ENCODE assay signal across 27 mouse cellular contexts in genomic region chr13:9702615-9703235, GRCm38 (mm10).
DNase-seq lines count a peak whose midpoint lies in the region; ATAC-seq lines count a peak whose summit lies in the region.
"Had no signal": no experiment of that assay in that cellular context is flagged by ENCODE, and none has a peak within 500 bp of the region (broad histone marks: within the 10 kb centered on the region; RNA-seq: fewer than 3 reads in every experiment).

No protein-coding gene starts in this region.

- H3K4me3 ChIP-seq in midbrain, embryonic 11.5 days (ENCODE audit: low read depth, low read length), result no peak overlapping the region
- no peak overlapping the region for H3K4me3 ChIP-seq in midbrain, embryonic 13.5 days (replicated peaks)
- H3K4me3 ChIP-seq in liver, embryonic 15.5 days (replicated peaks), result no peak overlapping the region
- H3K4me3 ChIP-seq: forebrain, embryonic 10.5 days; forebrain, embryonic 15.5 days; lung, embryonic 15.5 days had no signal

- H3K9me3 ChIP-seq in midbrain, embryonic 11.5 days (ENCODE audit: control insufficient read depth, low read length), result no peaks in the 10 kb centered on the region
- H3K9me3 ChIP-seq in midbrain, embryonic 13.5 days, result no peaks in the 10 kb centered on the region
- no peaks in the 10 kb centered on the region for H3K9me3 ChIP-seq in liver, embryonic 15.5 days (replicated peaks)
- H3K9me3 ChIP-seq: forebrain, embryonic 10.5 days; forebrain, embryonic 15.5 days; lung, embryonic 15.5 days had no signal

- no peak for ATAC-seq in midbrain, embryonic 11.5 days (ENCODE audit: low FRiP score)
- no peak for ATAC-seq in midbrain, embryonic 13.5 days
- ATAC-seq in liver, embryonic 15.5 days (ENCODE audit: insufficient read depth), result peak; percentile 81
- ATAC-seq: forebrain, embryonic 15.5 days; inflammation-experienced regulatory T-cells, adult 6 months; Patski had no signal

- H3K4me1 ChIP-seq in midbrain, embryonic 11.5 days (ENCODE audit: control insufficient read depth, insufficient read depth, low read length), result no peaks in the 10 kb centered on the region
- no peaks in the 10 kb centered on the region for H3K4me1 ChIP-seq in midbrain, embryonic 13.5 days (replicated peaks)
- H3K4me1 ChIP-seq in liver, embryonic 15.5 days (replicated peaks), result peaks cover 5% of the 10 kb centered on the region; the same call in 1 of the 2 replicates
- H3K4me1 ChIP-seq: forebrain, embryonic 10.5 days; forebrain, embryonic 15.5 days; lung, embryonic 15.5 days had no signal

- DNase-seq in heart, adult 11 months, result peak; percentile 86
- DNase-seq in heart, adult 9 months (ENCODE audit: low spot score in 2 of 2), result no peak
- peak; percentile 78 for DNase-seq in midbrain, embryonic 11.5 days (ENCODE audit: low spot score, missing footprints)
- peak; percentile 45 for DNase-seq in yolk sac, embryonic 10.5 days (ENCODE audit: low spot score)
- DNase-seq in gastrocnemius, postnatal 14 days, result no peak
- no peak for DNase-seq in cerebellum, adult 9-11 months
- DNase-seq: adrenal gland, postnatal 25 days; cerebellum, adult 18-20 months; cerebellum, postnatal 14 days; heart, postnatal 4 days; kidney, adult 2 months; kidney, postnatal 36 days; layer of hippocampus, postnatal 36 days; left cerebral cortex, postnatal 4 days; midbrain, embryonic 14.5 days; right cerebral cortex, adult 18-20 months; spleen, adult 18-20 months; thymus, postnatal 14 days had no signal

- H3K27ac ChIP-seq in midbrain, embryonic 11.5 days (ENCODE audit: low read depth, low read length), result no peak overlapping the region
- H3K27ac ChIP-seq in midbrain, embryonic 13.5 days, result no peak overlapping the region
- H3K27ac ChIP-seq in liver, embryonic 15.5 days (replicated peaks), result peak overlapping the region; percentile 68; the same call in 1 of the 2 replicates
- H3K27ac ChIP-seq: forebrain, embryonic 10.5 days; forebrain, embryonic 15.5 days; hindbrain, embryonic 14.5 days; lung, embryonic 15.5 days had no signal

- no peak overlapping the region for H3K4me2 ChIP-seq in midbrain, embryonic 11.5 days
- no peak overlapping the region for H3K4me2 ChIP-seq in midbrain, embryonic 13.5 days (replicated peaks)
- 0 out of 2 replicates have a peak overlapping the region, but pooled peaks have one; percentile 15 for H3K4me2 ChIP-seq in liver, embryonic 15.5 days
- H3K4me2 ChIP-seq: forebrain, embryonic 15.5 days; heart, embryonic 11.5 days; hindbrain, embryonic 14.5 days; lung, embryonic 15.5 days had no signal

- H3K36me3 ChIP-seq in midbrain, embryonic 11.5 days (ENCODE audit: control insufficient read depth, insufficient read depth, low read length), result peaks cover 2% of the 10 kb centered on the region; the same call in 1 of the 2 replicates
- H3K36me3 ChIP-seq in midbrain, embryonic 13.5 days, result peaks cover 8% of the 10 kb centered on the region
- H3K36me3 ChIP-seq in liver, embryonic 15.5 days (replicated peaks), result no peaks in the 10 kb centered on the region

- 77% methylated on average over 12 of the region's 12 CpGs for WGBS in midbrain, embryonic 11.5 days
- 75% methylated on average over 12 of the region's 12 CpGs for WGBS in midbrain, embryonic 13.5 days
- 69% methylated on average over 12 of the region's 12 CpGs for WGBS in liver, embryonic 15.5 days (ENCODE audit: insufficient replicate concordance)

- H3K27me3 ChIP-seq in midbrain, embryonic 11.5 days (ENCODE audit: control insufficient read depth, insufficient read depth, low read length), result no peaks in the 10 kb centered on the region
- no peaks in the 10 kb centered on the region for H3K27me3 ChIP-seq in midbrain, embryonic 13.5 days
- H3K27me3 ChIP-seq in liver, embryonic 15.5 days, result no peaks in the 10 kb centered on the region
- H3K27me3 ChIP-seq: forebrain, embryonic 15.5 days; lung, embryonic 15.5 days; Patski had no signal

- no peak overlapping the region for H3K9ac ChIP-seq in midbrain, embryonic 11.5 days (ENCODE audit: low read length)
- no peak overlapping the region for H3K9ac ChIP-seq in midbrain, embryonic 13.5 days (replicated peaks)
- no peak overlapping the region for H3K9ac ChIP-seq in liver, embryonic 15.5 days
- H3K9ac ChIP-seq: forebrain, embryonic 15.5 days; hindbrain, embryonic 14.5 days; lung, embryonic 15.5 days had no signal

- intact Hi-C loops in gastrocnemius, postnatal 14 days (cut with DNase I; ENCODE audit: low total_unique reads), result no loop called here

Comparison
In these comparisons a context has a peak if more than half of its experiments do, and no peak if none do; other contexts are left out.
1. DNase-seq: peak in heart, adult 11 months (single experiment), midbrain, embryonic 11.5 days (single experiment) and yolk sac, embryonic 10.5 days (single experiment); none in heart, adult 9 months (0 of 2), gastrocnemius, postnatal 14 days (single experiment) and cerebellum, adult 9-11 months (single experiment).